Mouse (Mus musculus): Measurements from ENCODE around the gene Ifi27l2b. TPM values are rescaled to one million over a fixed set of nuclear protein-coding genes. Genes with fewer than 3 reads are reported as not detected.
"Not testable (repeated sequence)": the region's sequence is repeated elsewhere in the genome, so short reads cannot be mapped to it uniquely, and the experiment has no call there.

Gene Ifi27l2b
- polyA plus RNA-seq, 1 experiment from 2014 or later, result not detected

- WGBS (ENCODE audit: insufficient replicate concordance), result 62% methylated on average over 2 of the region's 2 CpGs
Observed at GRCm38 (mm10) chr12:103482781-103483180, 25.8 kb upstream of the Ifi27l2b start.

DNA sequence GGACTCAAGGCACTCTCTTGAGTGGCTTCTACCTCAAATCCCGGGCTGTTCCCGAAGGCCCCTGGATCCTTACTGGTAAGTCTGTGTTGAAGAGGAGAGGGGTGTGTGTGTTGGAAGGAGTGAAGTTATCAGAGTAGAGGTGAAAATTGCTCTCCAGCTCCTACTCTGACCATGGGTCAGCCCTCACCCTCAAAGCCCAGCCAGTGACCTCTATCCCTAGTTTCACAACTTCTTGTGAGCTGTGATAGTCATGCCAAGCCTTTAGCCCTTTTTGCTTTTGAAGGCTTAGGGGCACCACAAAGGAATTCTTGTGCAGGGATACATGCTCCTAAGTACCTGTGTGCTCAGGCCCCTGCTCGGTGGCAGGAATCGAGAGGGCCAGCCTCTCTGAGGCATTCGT is 24.6 kb upstream of the Ifi27l2b start:
- no peak overlapping the region for H3K4me3 ChIP-seq
- no peaks in the 10 kb centered on the region for H3K4me1 ChIP-seq
- no peaks in the 10 kb centered on the region for H3K27me3 ChIP-seq (replicated peaks)
- no peaks in the 10 kb centered on the region for H3K36me3 ChIP-seq
- no peak for ATAC-seq
- no peaks in the 10 kb centered on the region for H3K9me3 ChIP-seq (replicated peaks)
- H3K9ac ChIP-seq, result no peak overlapping the region
- WGBS (ENCODE audit: insufficient replicate concordance), result 49% methylated on average over 5 of the region's 5 CpGs
- no peak overlapping the region for H3K4me2 ChIP-seq
- no peak overlapping the region for H3K27ac ChIP-seq

More at GRCm38 (mm10) chr12:103482781-103483180, 25.8 kb upstream of the Ifi27l2b start:
- Histone ChIP-seq H3K4me3 (no peak overlapping the region), H3K4me1 (no peaks in the 10 kb centered on the region), H3K4me2 (no peak overlapping the region), H3K36me3 (no peaks in the 10 kb centered on the region), H3K9ac (no peak overlapping the region), H3K9me3 (replicated peaks) (no peaks in the 10 kb centered on the region), H3K27me3 (replicated peaks) (no peaks in the 10 kb centered on the region), H3K27ac (no peak overlapping the region)
- ATAC-seq, result no peak

DNA sequence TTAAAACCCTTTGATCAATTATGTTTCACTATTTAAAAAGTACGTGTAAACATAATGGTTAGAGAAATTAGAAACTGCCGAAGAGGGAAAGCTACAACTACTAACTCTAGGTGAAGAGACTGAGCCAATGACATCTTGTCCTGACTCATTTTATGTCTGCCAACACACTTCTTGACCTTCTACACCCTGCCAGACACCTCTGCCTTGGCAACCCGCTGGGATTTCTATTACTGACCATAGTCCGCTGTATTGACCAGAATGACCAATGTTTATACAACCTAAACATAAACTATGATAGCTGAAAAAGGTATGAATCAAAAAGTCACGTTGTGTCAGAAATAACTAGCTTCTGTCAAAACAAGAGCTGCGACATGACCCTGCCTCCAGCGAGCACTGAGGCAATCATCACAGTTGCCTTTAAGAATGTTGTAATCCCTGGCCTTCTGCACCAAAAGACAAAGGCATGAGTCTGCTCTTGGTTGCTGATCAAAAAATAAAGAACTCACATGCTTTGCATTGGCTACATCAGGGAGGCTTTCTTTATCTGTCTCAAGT is 20.5 kb upstream of the Ifi27l2b start:
- Histone ChIP-seq H3K4me1 (no peaks in the 10 kb centered on the region), H3K4me3 (no peak overlapping the region), H3K9ac (no peak overlapping the region), H3K4me2 (no peak overlapping the region), H3K27me3 (replicated peaks) (no peaks in the 10 kb centered on the region), H3K36me3 (no peaks in the 10 kb centered on the region), H3K9me3 (replicated peaks) (no peaks in the 10 kb centered on the region), H3K27ac (no peak overlapping the region)
- 63% methylated on average over 7 of the region's 7 CpGs for WGBS (ENCODE audit: insufficient replicate concordance)
- no peak for ATAC-seq

DNA sequence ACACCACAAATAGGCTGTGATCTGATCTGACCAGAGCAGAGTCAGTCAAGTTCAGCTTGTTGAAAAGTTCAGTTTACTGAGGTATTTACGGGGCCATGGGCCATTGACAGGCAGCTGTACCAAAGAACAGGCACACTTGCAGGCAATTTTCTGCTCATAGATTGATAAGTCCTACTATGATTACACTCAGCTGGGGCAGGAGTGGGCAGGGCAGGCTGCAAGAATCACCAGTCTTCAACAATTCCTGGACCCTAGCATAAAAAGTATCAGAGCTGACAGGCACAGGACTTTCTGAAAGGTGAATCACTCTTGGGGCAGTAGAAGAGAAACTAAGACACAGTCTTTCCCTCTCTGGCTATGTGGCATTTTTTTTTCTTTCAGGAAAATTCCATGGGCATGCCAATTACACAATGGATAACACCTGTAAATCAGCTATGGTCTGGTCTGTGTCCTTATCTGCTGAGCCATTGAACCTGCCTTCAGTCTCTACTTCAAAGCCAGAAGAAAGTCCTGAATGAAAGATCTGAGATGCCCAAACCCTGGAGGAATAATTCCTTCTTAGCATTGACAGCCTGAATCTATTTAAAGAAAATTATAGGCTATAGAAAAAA is 19.9 kb upstream of the Ifi27l2b start:
- H3K36me3 ChIP-seq, result no peaks in the 10 kb centered on the region
- WGBS (ENCODE audit: insufficient replicate concordance), result 58% methylated on average over 1 of the region's 1 CpGs
- no peaks in the 10 kb centered on the region for H3K4me1 ChIP-seq
- H3K4me2 ChIP-seq, result no peak overlapping the region
- H3K9ac ChIP-seq, result no peak overlapping the region
- no peaks in the 10 kb centered on the region for H3K27me3 ChIP-seq (replicated peaks)
- no peak overlapping the region for H3K4me3 ChIP-seq
- ATAC-seq, result no peak
- no peaks in the 10 kb centered on the region for H3K9me3 ChIP-seq (replicated peaks)
- no peak overlapping the region for H3K27ac ChIP-seq

GRCm38 (mm10) chr12:103474481-103474880 is 17.5 kb upstream of the Ifi27l2b start:
- Histone ChIP-seq H3K9me3 (replicated peaks) (no peaks in the 10 kb centered on the region), H3K4me2 (no peak overlapping the region), H3K4me3 (no peak overlapping the region), H3K36me3 (no peaks in the 10 kb centered on the region), H3K4me1 (no peaks in the 10 kb centered on the region), H3K27me3 (replicated peaks) (no peaks in the 10 kb centered on the region), H3K9ac (no peak overlapping the region), H3K27ac (no peak overlapping the region)
- 17% methylated on average over 2 of the region's 2 CpGs for WGBS (ENCODE audit: insufficient replicate concordance)
- ATAC-seq, result no peak

- H3K27ac ChIP-seq, result not testable (repeated sequence)
- WGBS (ENCODE audit: insufficient replicate concordance), result no CpG with 5 or more reads among the region's 1 CpGs
Observed at GRCm38 (mm10) chr12:103456727-103457126, 296 bp downstream of the Ifi27l2b start.

GRCm38 (mm10) chr12:103453361-103453760 is 3.7 kb downstream of the Ifi27l2b start:
- Histone ChIP-seq H3K27me3 (replicated peaks) (no peaks in the 10 kb centered on the region), H3K4me2 (no peak overlapping the region), H3K4me3 (no peak overlapping the region), H3K9me3 (replicated peaks) (no peaks in the 10 kb centered on the region), H3K9ac (no peak overlapping the region), H3K36me3 (no peaks in the 10 kb centered on the region), H3K27ac (no peak overlapping the region), H3K4me1 (no peaks in the 10 kb centered on the region)
- no peak for ATAC-seq

More at GRCm38 (mm10) chr12:103456727-103457126, 296 bp downstream of the Ifi27l2b start:
- not testable (repeated sequence) for H3K36me3 ChIP-seq; ATAC-seq; H3K9ac ChIP-seq; H3K4me2 ChIP-seq; H3K9me3 ChIP-seq (replicated peaks); H3K4me3 ChIP-seq; H3K27me3 ChIP-seq (replicated peaks); H3K4me1 ChIP-seq

DNA sequence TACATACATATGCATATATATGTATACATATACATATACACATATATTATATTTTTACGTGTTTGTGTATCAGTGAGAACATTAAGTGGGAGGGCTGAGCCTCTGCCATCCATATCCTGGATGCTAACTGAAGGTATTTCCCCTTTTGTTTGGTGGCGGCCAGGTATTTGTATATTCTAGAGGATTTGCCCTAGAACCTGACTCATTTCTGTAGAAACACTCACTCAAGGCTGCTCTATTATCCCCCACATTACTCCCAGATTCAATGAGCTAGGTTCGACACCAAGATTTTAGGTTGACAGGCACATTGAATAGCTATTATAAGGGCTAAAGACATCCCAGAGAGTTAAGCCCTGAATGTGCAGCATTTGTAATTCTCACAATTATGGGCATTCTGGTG is 12.0 kb downstream of the Ifi27l2b start:
- no peaks in the 10 kb centered on the region for H3K9me3 ChIP-seq (replicated peaks)
- WGBS (ENCODE audit: insufficient replicate concordance), result 57% methylated on average over 3 of the region's 3 CpGs
- H3K27ac ChIP-seq, result no peak overlapping the region
- no peak overlapping the region for H3K4me3 ChIP-seq
- H3K9ac ChIP-seq, result no peak overlapping the region
- ATAC-seq, result no peak
- no peak overlapping the region for H3K4me2 ChIP-seq
- no peaks in the 10 kb centered on the region for H3K4me1 ChIP-seq
- no peaks in the 10 kb centered on the region for H3K36me3 ChIP-seq
- no peaks in the 10 kb centered on the region for H3K27me3 ChIP-seq (replicated peaks)

- not testable (repeated sequence) for H3K27me3 ChIP-seq (replicated peaks); H3K4me2 ChIP-seq; H3K4me1 ChIP-seq; ATAC-seq; H3K36me3 ChIP-seq; H3K4me3 ChIP-seq; H3K27ac ChIP-seq; H3K9ac ChIP-seq; H3K9me3 ChIP-seq (replicated peaks)
- WGBS (ENCODE audit: insufficient replicate concordance), result 22% methylated on average over 6 of the region's 7 CpGs
Observed at GRCm38 (mm10) chr12:103444261-103444660, 12.8 kb downstream of the Ifi27l2b start.

- 34% methylated on average over 3 of the region's 3 CpGs for WGBS (ENCODE audit: insufficient replicate concordance)
- H3K4me1 ChIP-seq, result no peaks in the 10 kb centered on the region
Observed at GRCm38 (mm10) chr12:103443524-103443923, 13.5 kb downstream of the Ifi27l2b start, which contains the start of gene Ifi27l2a. TSS of gene Ifi27l2a (minus strand) at chr12:103443680.

DNA sequence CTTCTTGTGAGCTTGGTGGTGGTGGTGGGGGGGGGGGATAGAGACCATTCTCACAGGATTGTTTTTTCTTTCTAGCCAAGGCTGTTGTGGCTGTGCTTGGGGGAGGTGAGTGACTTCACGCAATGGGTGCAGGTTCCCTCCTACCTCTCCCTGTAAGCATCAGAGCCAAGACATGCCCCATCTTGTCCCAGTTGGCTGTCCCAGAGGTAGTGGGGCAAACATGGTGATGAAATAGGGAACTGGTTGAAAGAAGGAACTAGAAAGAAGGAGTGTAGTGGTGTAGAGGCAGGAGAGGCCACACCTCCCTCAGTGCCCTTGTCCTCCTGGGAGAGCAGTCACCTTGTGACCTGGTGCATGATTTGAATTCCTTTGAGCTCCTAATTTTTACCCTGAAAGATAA is 19.4 kb downstream of the Ifi27l2b start:
- ATAC-seq, result no peak
- Histone ChIP-seq H3K27me3 (replicated peaks) (no peaks in the 10 kb centered on the region), H3K9me3 (replicated peaks) (no peaks in the 10 kb centered on the region), H3K9ac (no peak overlapping the region), H3K36me3 (no peaks in the 10 kb centered on the region), H3K4me3 (no peak overlapping the region), H3K27ac (no peak overlapping the region), H3K4me1 (no peaks in the 10 kb centered on the region), H3K4me2 (no peak overlapping the region)
- WGBS (ENCODE audit: insufficient replicate concordance), result 86% methylated on average over 1 of the region's 1 CpGs

More at GRCm38 (mm10) chr12:103443524-103443923, 13.5 kb downstream of the Ifi27l2b start, which contains the start of gene Ifi27l2a:
- H3K27ac ChIP-seq, result no peak within 1 kb of the TSS
- H3K27me3 ChIP-seq (replicated peaks), result no peaks in the 10 kb centered on the region
- H3K4me3 ChIP-seq, result no peak within 1 kb of the TSS
- H3K36me3 ChIP-seq, result no peaks in the 10 kb centered on the region
- no peak within 1 kb of the TSS for H3K4me2 ChIP-seq
- ATAC-seq, result no peak
- no peaks in the 10 kb centered on the region for H3K9me3 ChIP-seq (replicated peaks)
- no peak within 1 kb of the TSS for H3K9ac ChIP-seq

- H3K27ac ChIP-seq, result no peak overlapping the region
- H3K4me3 ChIP-seq, result no peak overlapping the region
- no peaks in the 10 kb centered on the region for H3K27me3 ChIP-seq (replicated peaks)
- H3K4me2 ChIP-seq, result 0 out of 2 replicates have a peak overlapping the region, but pooled peaks have one; percentile 22
- no peak overlapping the region for H3K9ac ChIP-seq
- H3K4me1 ChIP-seq, result no peaks in the 10 kb centered on the region
- no peaks in the 10 kb centered on the region for H3K36me3 ChIP-seq
- no peaks in the 10 kb centered on the region for H3K9me3 ChIP-seq (replicated peaks)
- ATAC-seq, result no peak
Observed at GRCm38 (mm10) chr12:103434861-103435260, 22.2 kb downstream of the Ifi27l2b start.
